Mouse (Mus musculus): ENCODE measurements at regions not wholly inside any gene's neighbourhood (a gene's known extent, or its start where the extent isn't known, plus 50 kb on each side); places are given as distances from the start of the nearest gene placed in this dataset.

- TF ChIP-seq POLR2A (IDR thresholded peaks at IDR 0.05; ENCODE audit: borderline replicate concordance, insufficient read depth, low read length) (no peak), CTCF (IDR thresholded peaks at IDR 0.05; ENCODE audit: borderline replicate concordance, insufficient read depth, low read depth, low read length) (no peak)
Observed at GRCm38 (mm10) chr8:128087500-128087899, 270.9 kb upstream of the Nrp1 start.
